Mouse (Mus musculus) liver, embryonic 14.5 days (tissue): Measurements from ENCODE around the gene Lpcat4.

Source experiments
- CTCF ChIP-seq: IDR thresholded peaks from 2 replicates; pipeline ENCODE4 v1.5.1; 2016; ENCODE audit warnings: antibody characterized with exemption, low read depth, control low read depth
- EP300 ChIP-seq: IDR thresholded peaks from 2 replicates; pipeline ENCODE4 v1.6.1; 2016; ENCODE audit warnings: antibody characterized with exemption, low read depth

GRCm38 (mm10) chr2:112262779-112263295, 23.6 kb downstream of the Lpcat4 start:
- TF ChIP-seq EP300 (no peak), CTCF (peak; percentile 59)
